Mouse (Mus musculus) kidney, adult 2 months (tissue): ENCODE results near the gene Acat2.
"Not testable (repeated sequence)": the region's sequence is repeated elsewhere in the genome, so short reads cannot be mapped to it uniquely, and the experiment has no call there.

Experiments
- CTCF ChIP-seq: fragments of 200-500 bp; conservative IDR thresholded peaks from 2 replicates; pipeline ENCODE4 v1.5.1; 2011; ENCODE audit warnings: low read depth, mild to moderate bottlenecking, control low read depth, low read length, moderate library complexity, mixed read lengths; ENCODE audit not compliant: insufficient read depth, insufficient read length
- POLR2A ChIP-seq: fragments of 200-500 bp; IDR thresholded peaks from one replicate; pipeline ENCODE4 v1.6.1; 2011; ENCODE audit warnings: low read depth, low read length, control low read depth

DNA sequence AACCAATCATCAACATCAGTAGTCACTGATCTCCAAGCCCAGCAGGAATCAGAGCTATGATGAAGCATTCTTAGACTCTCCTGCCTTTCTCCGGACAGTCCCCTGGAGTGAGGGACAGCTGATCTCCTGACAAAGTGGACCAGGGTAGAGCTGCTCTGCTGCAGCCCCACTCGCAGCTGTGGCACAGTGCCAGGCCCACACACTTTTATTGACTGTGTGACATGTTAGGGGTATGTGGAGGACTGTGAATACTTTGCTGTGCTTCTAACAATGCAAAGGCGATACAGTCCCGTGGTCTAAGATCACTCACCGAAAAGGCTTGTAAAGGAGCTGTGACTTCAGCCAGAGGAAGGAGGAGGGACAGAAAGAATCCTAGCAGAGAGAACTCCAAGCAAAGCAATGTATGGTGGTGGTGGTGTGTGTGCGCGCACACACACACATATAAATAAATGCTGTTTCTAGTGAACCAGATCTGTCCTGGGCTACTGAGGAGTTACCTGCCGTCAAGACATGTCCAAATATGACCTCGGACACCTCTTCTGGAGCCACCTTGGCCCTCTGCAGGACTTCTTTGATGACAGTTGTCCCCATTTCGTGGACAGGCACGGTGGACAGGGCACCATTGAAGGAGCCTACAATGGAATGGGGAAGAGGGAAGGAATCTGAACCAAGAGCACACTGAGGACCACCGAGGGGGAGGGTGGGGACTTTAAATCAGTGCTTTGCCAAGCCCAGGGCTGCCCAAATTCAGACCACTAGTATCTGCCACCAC is 21.0 kb downstream of the Acat2 start:
- TF ChIP-seq CTCF, POLR2A: not testable (repeated sequence)
